Mouse (Mus musculus): ENCODE results near the gene Echs1. TPM values are rescaled to one million over a fixed set of nuclear protein-coding genes. Genes with fewer than 3 reads are reported as not detected.
"Not testable (repeated sequence)": the region's sequence is repeated elsewhere in the genome, so short reads cannot be mapped to it uniquely, and the experiment has no call there.

Gene Echs1
- polyA plus RNA-seq, 1 experiment from 2014 or later, result 174 TPM

DNA sequence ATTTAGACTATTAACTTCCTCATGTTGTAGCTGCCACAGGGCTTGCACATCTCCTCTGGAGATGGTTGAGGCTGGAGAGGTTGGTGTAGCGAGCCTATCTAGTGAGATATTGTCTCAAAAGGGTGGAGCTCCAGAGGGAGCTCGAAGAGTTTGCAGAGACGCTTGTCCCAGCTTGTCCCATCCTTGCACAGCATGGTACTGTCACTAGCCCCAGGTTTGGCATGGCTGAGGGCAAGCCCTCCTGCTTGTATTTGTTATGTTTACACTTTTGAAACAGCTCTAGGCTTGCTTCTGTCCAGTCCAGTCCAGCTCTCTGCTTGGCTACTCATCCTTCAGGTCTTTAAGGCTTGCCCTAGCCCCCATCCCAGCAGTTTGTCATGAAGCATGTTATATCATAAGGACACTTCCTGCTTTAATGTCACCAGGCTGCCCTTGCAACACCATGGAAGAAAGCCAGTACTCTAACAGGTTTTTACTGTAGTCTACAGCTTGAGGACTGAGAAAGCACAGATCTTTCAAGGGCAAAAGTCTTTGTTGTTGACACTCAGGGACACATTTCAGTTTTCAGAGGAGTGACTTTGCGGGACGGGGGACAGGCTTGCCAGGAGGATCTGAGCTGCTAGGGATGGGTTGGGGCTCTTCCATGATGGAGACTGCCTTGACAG lies 19.0 kb upstream of the Echs1 start:
- H3K27ac ChIP-seq (ENCODE audit: poor library complexity, severe bottlenecking), result no peak overlapping the region
- no peak overlapping the region for H3K9ac ChIP-seq
- H3K4me2 ChIP-seq, result no peak overlapping the region
- no peak overlapping the region for H3K4me3 ChIP-seq
- no peaks in the 10 kb centered on the region for H3K9me3 ChIP-seq (replicated peaks)
- WGBS, result 85% methylated on average over 5 of the region's 5 CpGs
- H3K4me1 ChIP-seq (replicated peaks), result peaks cover 6% of the 10 kb centered on the region
- H3K27me3 ChIP-seq (replicated peaks), result no peaks in the 10 kb centered on the region
- peaks cover 21% of the 10 kb centered on the region for H3K36me3 ChIP-seq
- no peak for ATAC-seq (ENCODE audit: insufficient number of reproducible peaks, low FRiP score)

DNA sequence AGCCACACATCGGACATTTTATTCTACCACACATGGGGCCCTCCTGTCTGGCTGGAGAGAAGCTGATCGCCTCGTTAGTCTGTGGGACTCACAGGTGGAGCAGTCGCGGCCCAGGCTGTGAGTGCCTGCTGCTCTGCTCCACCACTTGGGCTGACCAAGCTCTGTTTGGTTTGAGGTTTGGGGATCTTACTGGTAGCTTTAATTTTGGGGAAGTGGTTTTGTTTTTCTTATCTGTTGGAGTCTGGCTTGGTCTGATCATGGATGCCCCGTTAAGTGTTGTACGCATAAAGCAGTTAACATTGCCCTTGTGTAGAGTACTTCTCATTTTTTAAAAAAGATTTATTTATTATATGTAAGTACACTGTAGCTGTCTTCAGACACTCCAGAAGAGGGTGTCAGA lies 17.8 kb upstream of the Echs1 start:
- WGBS, result 86% methylated on average over 7 of the region's 7 CpGs
- H3K9me3 ChIP-seq (replicated peaks); H3K4me3 ChIP-seq; H3K4me2 ChIP-seq; H3K27ac ChIP-seq (ENCODE audit: poor library complexity, severe bottlenecking); H3K9ac ChIP-seq; H3K27me3 ChIP-seq (replicated peaks); H3K4me1 ChIP-seq (replicated peaks); ATAC-seq (ENCODE audit: insufficient number of reproducible peaks, low FRiP score): not testable (repeated sequence)
- H3K36me3 ChIP-seq, result peaks cover 30% of the 10 kb centered on the region

DNA sequence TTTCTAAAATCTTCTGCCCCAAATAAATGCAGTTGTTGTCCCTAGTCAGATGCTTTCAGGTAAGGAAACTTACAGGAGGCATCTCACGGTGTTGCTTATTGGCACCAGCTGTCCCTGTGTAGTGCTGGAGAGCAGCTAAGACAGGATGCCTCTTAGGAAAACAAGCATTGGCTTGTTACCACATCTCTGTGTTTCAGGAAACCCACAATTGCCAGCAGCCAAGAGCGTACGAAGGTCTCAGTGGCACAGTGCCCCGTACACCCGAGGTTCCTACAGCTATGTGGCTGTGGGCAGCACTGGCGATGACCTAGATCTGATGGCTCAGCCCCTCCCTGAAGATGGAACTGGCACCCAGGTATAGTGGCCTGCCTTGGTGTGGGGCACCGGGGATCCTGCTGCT lies 15.9 kb upstream of the Echs1 start:
- 88% methylated on average over 7 of the region's 7 CpGs for WGBS
- not testable (repeated sequence) for H3K9ac ChIP-seq

DNA sequence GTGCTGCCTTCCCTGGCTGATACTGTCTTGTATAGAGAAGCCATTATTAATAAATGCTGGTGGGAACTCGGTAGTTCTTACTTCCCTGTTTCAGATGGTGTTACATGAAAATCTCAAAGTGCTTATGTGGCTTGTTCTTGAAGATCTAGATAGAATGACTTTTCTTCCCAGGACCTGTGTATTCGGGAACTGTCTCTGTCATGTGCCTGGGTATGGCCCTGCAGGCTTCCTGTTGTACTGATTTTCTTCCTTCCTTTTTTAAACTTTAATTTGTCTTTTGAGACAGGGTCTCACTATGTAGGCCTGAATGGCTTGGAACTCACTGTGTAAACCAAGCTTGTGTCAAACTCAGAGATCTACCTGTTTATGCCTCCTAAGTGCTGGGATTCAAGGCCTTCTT lies 11.6 kb upstream of the Echs1 start:
- ATAC-seq (ENCODE audit: insufficient number of reproducible peaks, low FRiP score), result no peak
- no peaks in the 10 kb centered on the region for H3K27me3 ChIP-seq (replicated peaks)
- no peak overlapping the region for H3K4me2 ChIP-seq
- 78% methylated on average over 2 of the region's 2 CpGs for WGBS
- H3K27ac ChIP-seq (ENCODE audit: poor library complexity, severe bottlenecking), result no peak overlapping the region
- no peaks in the 10 kb centered on the region for H3K9me3 ChIP-seq (replicated peaks)
- peaks cover 25% of the 10 kb centered on the region for H3K36me3 ChIP-seq
- peaks cover 3% of the 10 kb centered on the region; the same call in 1 of the 2 replicates for H3K4me1 ChIP-seq (replicated peaks)
- H3K4me3 ChIP-seq, result no peak overlapping the region
- H3K9ac ChIP-seq, result no peak overlapping the region

More for the DNA sequence above, 15.9 kb upstream of the Echs1 start:
- not testable (repeated sequence) for H3K4me3 ChIP-seq; H3K27ac ChIP-seq (ENCODE audit: poor library complexity, severe bottlenecking); H3K27me3 ChIP-seq (replicated peaks); H3K9me3 ChIP-seq (replicated peaks); ATAC-seq (ENCODE audit: insufficient number of reproducible peaks, low FRiP score); H3K4me1 ChIP-seq (replicated peaks); H3K4me2 ChIP-seq
- peaks cover 31% of the 10 kb centered on the region for H3K36me3 ChIP-seq

DNA sequence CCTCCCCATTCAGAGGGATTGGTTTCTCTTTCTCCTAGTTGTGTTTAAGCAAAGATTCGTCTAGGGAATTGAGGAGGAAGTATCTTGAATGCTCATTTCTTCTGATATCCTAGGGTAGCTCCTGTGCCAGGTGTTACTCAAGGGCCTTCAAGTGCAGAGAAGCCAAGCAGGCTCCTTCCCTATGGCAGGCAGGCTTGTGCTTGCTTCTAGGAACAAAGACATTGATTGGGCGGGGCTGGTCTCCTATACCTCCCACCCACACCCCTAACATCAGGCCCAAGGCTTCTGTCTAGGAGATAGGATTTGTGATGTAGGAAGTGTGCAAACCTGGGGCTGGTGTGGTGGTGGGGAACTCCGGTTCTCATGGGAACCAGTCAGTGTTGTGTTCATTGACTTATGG lies 10.7 kb upstream of the Echs1 start:
- Histone ChIP-seq H3K9ac (no peak overlapping the region), H3K4me1 (replicated peaks) (peaks cover 3% of the 10 kb centered on the region; the same call in 1 of the 2 replicates), H3K27me3 (replicated peaks) (no peaks in the 10 kb centered on the region), H3K4me2 (no peak overlapping the region), H3K4me3 (no peak overlapping the region), H3K9me3 (replicated peaks) (no peaks in the 10 kb centered on the region), H3K27ac (ENCODE audit: poor library complexity, severe bottlenecking) (no peak overlapping the region), H3K36me3 (peaks cover 21% of the 10 kb centered on the region)
- 88% methylated on average over 3 of the region's 3 CpGs for WGBS
- no peak for ATAC-seq (ENCODE audit: insufficient number of reproducible peaks, low FRiP score)

DNA sequence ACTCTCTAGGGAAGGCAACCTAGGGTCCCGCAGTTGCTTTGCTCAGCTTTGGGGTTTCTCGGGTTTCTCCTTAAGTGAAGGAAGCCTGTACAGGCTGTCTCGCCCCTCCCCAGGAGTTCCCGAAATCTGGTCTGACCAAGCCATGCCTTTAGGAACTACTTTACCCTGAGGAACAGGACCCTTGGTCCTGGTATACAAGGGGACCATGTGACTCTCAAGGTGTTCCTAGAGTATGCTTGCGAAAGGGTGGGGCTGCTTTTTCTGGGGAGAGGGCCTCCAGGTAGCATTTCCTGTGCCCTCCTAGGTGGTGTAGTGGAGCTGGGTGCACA lies 9.7 kb upstream of the Echs1 start:
- Histone ChIP-seq H3K9ac (peak overlapping the region; percentile 80), H3K27ac (ENCODE audit: poor library complexity, severe bottlenecking) (no peak overlapping the region), H3K36me3 (peaks cover 17% of the 10 kb centered on the region), H3K4me1 (replicated peaks) (peaks cover 3% of the 10 kb centered on the region; the same call in 1 of the 2 replicates), H3K4me2 (peak overlapping the region; percentile 80), H3K27me3 (replicated peaks) (no peaks in the 10 kb centered on the region), H3K4me3 (peak overlapping the region; percentile 71), H3K9me3 (replicated peaks) (no peaks in the 10 kb centered on the region)
- ATAC-seq (ENCODE audit: insufficient number of reproducible peaks, low FRiP score), result peak; percentile 16
- 6% methylated on average over 5 of the region's 5 CpGs for WGBS

DNA sequence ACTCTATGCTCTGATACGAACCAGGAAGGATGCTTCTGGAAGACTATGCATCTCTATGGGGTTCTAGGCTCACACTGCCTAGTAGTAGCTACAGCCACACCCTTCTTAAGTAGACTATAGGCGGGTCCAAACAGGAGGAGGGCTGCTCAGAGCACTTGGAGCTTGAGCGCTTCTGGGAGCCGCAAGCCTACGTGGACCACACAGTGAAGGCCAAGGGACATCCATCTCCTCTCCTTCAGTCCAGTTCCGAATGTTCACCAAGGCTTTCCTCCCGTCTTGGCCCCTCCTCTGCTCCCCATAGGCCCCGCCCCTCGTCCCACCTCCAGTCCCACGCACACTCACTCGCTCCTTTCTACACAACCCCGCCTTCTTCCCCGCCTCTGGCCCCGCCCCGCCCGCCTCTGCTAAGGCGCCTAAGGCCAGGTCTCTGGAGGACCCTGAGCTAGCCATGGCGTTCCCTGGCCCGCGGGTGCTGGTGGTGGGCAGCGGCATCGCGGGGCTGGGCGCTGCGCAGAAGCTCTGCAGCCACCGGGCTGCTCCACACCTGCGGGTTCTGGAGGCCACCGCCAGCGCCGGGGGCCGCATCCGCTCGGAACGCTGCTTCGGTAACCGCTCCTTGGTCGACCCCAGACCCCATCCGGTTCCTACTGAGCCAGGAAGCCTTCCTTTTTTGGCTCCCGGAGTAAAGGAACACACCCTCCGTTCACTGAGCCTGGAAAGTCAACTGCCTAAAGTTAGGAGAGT lies 9.2 kb upstream of the Echs1 start:
- ATAC-seq (ENCODE audit: insufficient number of reproducible peaks, low FRiP score), result peak; percentile 99
- 2% methylated on average over 39 of the region's 40 CpGs for WGBS
- no peaks in the 10 kb centered on the region for H3K9me3 ChIP-seq (replicated peaks)
- no peaks in the 10 kb centered on the region for H3K27me3 ChIP-seq (replicated peaks)
- no peak overlapping the region for H3K27ac ChIP-seq (ENCODE audit: poor library complexity, severe bottlenecking)
- H3K36me3 ChIP-seq, result peaks cover 11% of the 10 kb centered on the region
- peaks cover 3% of the 10 kb centered on the region; the same call in 1 of the 2 replicates for H3K4me1 ChIP-seq (replicated peaks)
- H3K4me2 ChIP-seq, result peak overlapping the region; percentile 80
- peak overlapping the region; percentile 80 for H3K9ac ChIP-seq
- peak overlapping the region; percentile 71 for H3K4me3 ChIP-seq

DNA sequence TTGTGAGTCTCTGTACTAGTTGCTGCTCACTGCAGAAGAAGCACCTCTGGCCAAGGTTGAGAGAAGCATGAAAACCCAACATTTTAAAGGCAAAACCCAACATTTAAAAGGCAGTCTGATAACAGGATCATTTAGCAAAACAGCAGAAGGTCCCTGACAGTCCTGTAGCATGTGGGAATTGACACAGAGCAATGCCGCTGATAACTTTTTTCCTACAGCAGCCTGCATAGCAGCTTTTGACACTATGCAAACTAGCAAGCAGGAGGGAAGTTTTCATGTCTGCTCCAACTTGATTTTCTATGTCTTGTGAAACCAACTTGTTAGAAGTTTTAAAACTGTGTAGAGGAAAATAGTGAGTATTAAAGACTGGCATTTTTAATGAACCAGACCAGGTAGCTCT lies 8.1 kb upstream of the Echs1 start:
- Histone ChIP-seq H3K36me3 (peaks cover 3% of the 10 kb centered on the region; the same call in 1 of the 2 replicates), H3K9ac (no peak overlapping the region), H3K9me3 (replicated peaks) (peaks cover 3% of the 10 kb centered on the region; the same call in 1 of the 2 replicates), H3K27me3 (replicated peaks) (no peaks in the 10 kb centered on the region), H3K4me3 (no peak overlapping the region), H3K27ac (ENCODE audit: poor library complexity, severe bottlenecking) (no peak overlapping the region), H3K4me2 (no peak overlapping the region), H3K4me1 (replicated peaks) (peaks cover 3% of the 10 kb centered on the region; the same call in 1 of the 2 replicates)
- no peak for ATAC-seq (ENCODE audit: insufficient number of reproducible peaks, low FRiP score)
- 81% methylated on average over 1 of the region's 1 CpGs for WGBS

DNA sequence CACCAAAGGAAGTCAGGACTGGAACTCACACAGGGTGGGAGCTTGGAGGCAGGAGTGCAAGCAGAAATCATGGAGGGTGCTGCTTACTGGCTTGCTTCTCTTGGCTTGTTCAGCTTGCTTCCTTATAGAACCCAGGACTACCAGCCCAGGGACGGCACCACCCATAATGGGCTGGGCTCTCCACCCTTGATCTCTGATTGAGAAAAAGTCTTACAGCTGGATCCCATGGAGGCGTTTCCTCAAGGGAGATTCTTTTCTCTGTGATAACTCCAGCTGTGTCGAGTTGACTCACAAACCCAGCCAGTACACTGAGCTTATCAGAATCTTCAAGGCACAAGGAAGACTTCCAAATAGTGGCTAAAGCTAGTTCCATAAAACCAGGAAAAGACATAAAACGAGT lies 6.5 kb upstream of the Echs1 start:
- ATAC-seq (ENCODE audit: insufficient number of reproducible peaks, low FRiP score), result no peak
- Histone ChIP-seq H3K36me3 (no peaks in the 10 kb centered on the region), H3K27ac (ENCODE audit: poor library complexity, severe bottlenecking) (no peak overlapping the region), H3K4me2 (no peak overlapping the region), H3K4me3 (no peak overlapping the region), H3K4me1 (replicated peaks) (peaks cover 3% of the 10 kb centered on the region; the same call in 1 of the 2 replicates), H3K9ac (no peak overlapping the region), H3K9me3 (replicated peaks) (peaks cover 3% of the 10 kb centered on the region; the same call in 1 of the 2 replicates), H3K27me3 (replicated peaks) (no peaks in the 10 kb centered on the region)
- WGBS, result 16% methylated on average over 4 of the region's 4 CpGs

DNA sequence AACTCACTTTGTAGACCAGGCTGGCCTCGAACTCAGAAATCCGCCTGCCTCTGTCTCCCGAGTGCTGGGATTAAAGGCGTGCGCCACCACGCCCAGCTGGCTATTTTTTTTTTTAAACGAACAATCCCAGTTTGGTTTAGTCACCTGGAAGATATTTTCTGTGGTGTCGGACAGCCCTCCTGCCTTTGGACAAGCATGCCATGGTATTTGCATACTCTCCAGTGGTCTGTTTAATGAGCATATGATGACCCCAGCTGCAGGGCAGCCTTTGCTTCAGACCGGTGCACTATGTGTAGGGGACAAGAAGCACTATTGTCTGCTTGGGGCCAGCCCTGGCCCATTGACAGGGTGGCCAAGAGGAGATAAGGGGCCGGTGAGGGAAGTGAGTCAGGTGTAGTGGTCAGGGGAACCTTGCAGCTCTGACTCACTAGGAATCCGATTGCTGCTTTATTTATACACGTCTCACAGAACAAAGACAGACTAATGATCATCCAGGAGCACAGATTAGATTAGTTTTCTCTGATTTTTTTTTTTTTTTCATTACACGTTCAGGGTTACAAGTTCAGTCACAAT lies 5.1 kb upstream of the Echs1 start:
- no peaks in the 10 kb centered on the region for H3K36me3 ChIP-seq
- 0 out of 2 replicates have a peak, but pooled peaks cover 6% of the 10 kb centered on the region for H3K4me1 ChIP-seq (replicated peaks)
- no peak overlapping the region for H3K4me3 ChIP-seq
- H3K9ac ChIP-seq, result no peak overlapping the region
- peaks cover 3% of the 10 kb centered on the region; the same call in 1 of the 2 replicates for H3K9me3 ChIP-seq (replicated peaks)
- no peaks in the 10 kb centered on the region for H3K27me3 ChIP-seq (replicated peaks)
- H3K4me2 ChIP-seq, result no peak overlapping the region
- H3K27ac ChIP-seq (ENCODE audit: poor library complexity, severe bottlenecking), result no peak overlapping the region
- no peak for ATAC-seq (ENCODE audit: insufficient number of reproducible peaks, low FRiP score)
- 68% methylated on average over 13 of the region's 13 CpGs for WGBS

DNA sequence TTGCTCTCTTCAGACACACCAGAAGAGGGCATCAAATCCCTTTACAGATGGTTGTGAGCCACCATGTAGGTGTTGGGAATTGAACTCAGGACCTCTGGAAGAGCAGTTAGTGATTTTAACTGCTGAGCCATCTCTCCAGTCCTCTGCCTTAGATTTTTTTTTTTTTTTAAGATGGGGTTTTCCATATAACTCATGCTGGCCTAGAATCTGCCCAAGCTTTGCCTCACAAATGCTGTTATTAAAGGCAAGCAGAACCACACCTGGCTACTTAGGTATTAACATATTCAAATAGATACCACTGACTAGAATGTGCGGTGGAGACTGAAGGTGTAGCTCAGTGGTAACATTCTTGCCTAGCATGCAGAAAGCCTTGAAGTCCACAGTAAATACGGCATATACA lies 4.2 kb upstream of the Echs1 start:
- Histone ChIP-seq H3K27ac (ENCODE audit: poor library complexity, severe bottlenecking) (no peak overlapping the region), H3K36me3 (no peaks in the 10 kb centered on the region), H3K27me3 (replicated peaks) (no peaks in the 10 kb centered on the region), H3K4me3 (no peak overlapping the region), H3K4me2 (no peak overlapping the region), H3K9me3 (replicated peaks) (peaks cover 3% of the 10 kb centered on the region; the same call in 1 of the 2 replicates), H3K9ac (no peak overlapping the region), H3K4me1 (replicated peaks) (peaks cover 3% of the 10 kb centered on the region; the same call in 1 of the 2 replicates)
- no peak for ATAC-seq (ENCODE audit: insufficient number of reproducible peaks, low FRiP score)
- 81% methylated on average over 2 of the region's 2 CpGs for WGBS
